Comparison of ENCODE assay signal across 11 mouse cellular contexts in the genomic region with DNA sequence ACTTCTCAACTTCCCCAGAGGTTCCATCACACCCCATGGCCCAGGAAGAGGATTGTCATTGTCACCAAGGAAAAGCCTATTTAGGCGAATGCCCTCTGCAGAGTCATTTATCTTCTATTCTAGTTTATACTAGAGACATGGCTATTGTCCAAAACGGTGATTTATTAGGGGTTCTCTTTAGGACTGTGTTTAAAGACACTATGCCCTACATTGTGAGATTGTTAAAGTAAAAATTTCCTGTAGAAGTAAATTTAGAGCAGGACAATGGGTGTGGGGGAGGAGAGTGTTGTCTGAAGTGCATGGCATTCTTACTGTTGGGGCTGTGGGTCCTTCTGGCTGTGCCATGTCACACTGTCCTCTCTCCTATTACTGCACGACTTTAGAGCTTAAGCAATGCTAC.
"Had no signal": no experiment of that assay in that cellular context is flagged by ENCODE, and none has a peak within 500 bp of the region (broad histone marks: within the 10 kb centered on the region; RNA-seq: fewer than 3 reads in every experiment).

No protein-coding gene starts in this region.

- H3K27ac ChIP-seq: limb, embryonic 10.5 days; liver, embryonic 15.5 days; macrophage; midbrain, embryonic 12.5 days had no signal

- H3K36me3 ChIP-seq: limb, embryonic 10.5 days; liver, embryonic 15.5 days; midbrain, embryonic 12.5 days had no signal

- H3K4me1 ChIP-seq: limb, embryonic 10.5 days; liver, embryonic 15.5 days; megakaryocyte, embryonic 14.5 days; midbrain, embryonic 12.5 days had no signal

- ATAC-seq: intestine, postnatal 0 days; midbrain, embryonic 16.5 days had no signal

- H3K4me3 ChIP-seq: limb, embryonic 10.5 days; liver, embryonic 15.5 days; megakaryocyte, embryonic 14.5 days; midbrain, embryonic 12.5 days had no signal

- H3K9me3 ChIP-seq: limb, embryonic 10.5 days; liver, embryonic 15.5 days; midbrain, embryonic 12.5 days had no signal

- DNase-seq: kidney, postnatal 14 days; right cerebral cortex, postnatal 25 days; thymus, postnatal 36 days had no signal

- H3K9ac ChIP-seq: liver, embryonic 15.5 days; midbrain, embryonic 12.5 days had no signal

- H3K4me2 ChIP-seq: liver, embryonic 11.5 days; liver, embryonic 15.5 days; midbrain, embryonic 12.5 days had no signal

- H3K27me3 ChIP-seq: liver, embryonic 15.5 days; megakaryocyte, embryonic 14.5 days; midbrain, embryonic 12.5 days had no signal
